Mouse (Mus musculus) hindbrain, embryonic 16.5 days (tissue): ENCODE measurements around the gene Atat1. TPM values are rescaled to one million over a fixed set of nuclear protein-coding genes. Genes with fewer than 3 reads are reported as not detected.
A peak's percentile ranks its signal among the peaks of the same experiment; 100 is the strongest.

Source experiments
- ATAC-seq: fragments of 200-750 bp; cut with Nextera tagmentation; 2 replicates; pipeline ENCODE4 v1.8.0; 2017; ENCODE audit warnings: moderate TSS enrichment, moderate library complexity
- H3K27ac ChIP-seq: fragments of 300-500 bp; sonication (generic); 2 replicates; pipeline ENCODE4 v1.5.1; 2014; ENCODE audit warnings: low read depth, mild to moderate bottlenecking, control low read depth, low read length, moderate library complexity
- H3K27me3 ChIP-seq: fragments of 300-500 bp; sonication (generic); replicated peaks from 2 replicates; pipeline ENCODE4 v1.6.1; 2014; ENCODE audit warnings: low read length; ENCODE audit not compliant: control insufficient read depth, insufficient read depth
- H3K36me3 ChIP-seq: fragments of 300-500 bp; sonication (generic); 2 replicates; pipeline ENCODE4 v1.6.1; 2014; ENCODE audit warnings: mild to moderate bottlenecking, low read length, moderate library complexity, mixed read lengths; ENCODE audit not compliant: control insufficient read depth, insufficient read depth
- H3K4me1 ChIP-seq: fragments of 300-500 bp; sonication (generic); 2 replicates; pipeline ENCODE4 v1.6.1; 2014; ENCODE audit warnings: low read depth, low read length; ENCODE audit not compliant: control insufficient read depth, insufficient read depth
- H3K4me2 ChIP-seq: fragments of 300-500 bp; sonication (generic); 2 replicates; pipeline ENCODE4 v1.6.1; 2014; ENCODE audit warnings: mild to moderate bottlenecking, low read length, control low read depth, moderate library complexity
- H3K4me3 ChIP-seq: fragments of 300-500 bp; sonication (generic); 2 replicates; pipeline ENCODE4 v1.5.1; 2014; ENCODE audit warnings: mild to moderate bottlenecking, low read length, control low read depth, moderate library complexity
- H3K9ac ChIP-seq: fragments of 300-500 bp; sonication (generic); 2 replicates; pipeline ENCODE4 v1.6.1; 2014; ENCODE audit warnings: low read depth, mild to moderate bottlenecking, control low read depth, low read length, moderate library complexity
- H3K9me3 ChIP-seq: fragments of 300-500 bp; sonication (generic); 2 replicates; pipeline ENCODE4 v1.6.1; 2014; ENCODE audit warnings: mild to moderate bottlenecking, low read length, moderate library complexity; ENCODE audit not compliant: control insufficient read depth
- WGBS: fragments of 180-500 bp; shearing (Covaris S2); extraction: QIAGEN DNeasy Blood & Tissue Kit; methylation state at CpG from one replicate; pipeline ENCODE4 v1.1.7; 2014; 5-methylcytosine and 5-hydroxymethylcytosine counted together
- polyA plus RNA-seq: library from polyadenylated mRNA; unstranded; fragments of >200 nt; fragmentation: Nextera tagmentation; extraction: Ambion mirVana; gene quantifications from 2 replicates; pipeline ENCODE4 v1.2.1, GENCODE M21; 2015

The Atat1 gene
- polyA plus RNA-seq, 1 experiment from 2014 or later: 287 TPM

- H3K27ac ChIP-seq: peak overlapping the region; percentile 60
- H3K9me3 ChIP-seq: no peaks in the 10 kb centered on the region
- no peaks in the 10 kb centered on the region for H3K27me3 ChIP-seq
- H3K36me3 ChIP-seq: peaks cover 4% of the 10 kb centered on the region
- peaks cover 50% of the 10 kb centered on the region for H3K4me1 ChIP-seq
- H3K4me3 ChIP-seq: peak overlapping the region; percentile 74
- WGBS: 5% methylated on average over 7 of the region's 7 CpGs
- no peak for ATAC-seq
- peak overlapping the region; percentile 95 for H3K9ac ChIP-seq
- H3K4me2 ChIP-seq: peak overlapping the region; percentile 95
Observed at GRCm38 (mm10) chr17:35869346-35870067, 40.4 kb downstream of the Atat1 start.

- Histone ChIP-seq H3K9ac (peak overlapping the region; percentile 95), H3K27me3 (no peaks in the 10 kb centered on the region), H3K27ac (peak overlapping the region; percentile 4; the same call in 1 of the 2 replicates), H3K36me3 (peaks cover 4% of the 10 kb centered on the region), H3K4me3 (peak overlapping the region; percentile 74), H3K9me3 (no peaks in the 10 kb centered on the region), H3K4me2 (peak overlapping the region; percentile 95), H3K4me1 (peaks cover 52% of the 10 kb centered on the region)
- no peak for ATAC-seq
- WGBS: 6% methylated on average over 6 of the region's 7 CpGs
Observed at GRCm38 (mm10) chr17:35868961-35869345, 40.9 kb downstream of the Atat1 start.

GRCm38 (mm10) chr17:35868165-35868820, 41.6 kb downstream of the Atat1 start:
- H3K4me2 ChIP-seq: peak overlapping the region; percentile 95
- WGBS: 22% methylated on average over 8 of the region's 17 CpGs
- H3K9me3 ChIP-seq: no peaks in the 10 kb centered on the region
- no peaks in the 10 kb centered on the region for H3K27me3 ChIP-seq
- peak overlapping the region; percentile 54 for H3K27ac ChIP-seq
- peak overlapping the region; percentile 74 for H3K4me3 ChIP-seq
- H3K4me1 ChIP-seq: peaks cover 48% of the 10 kb centered on the region
- H3K9ac ChIP-seq: peak overlapping the region; percentile 95
- H3K36me3 ChIP-seq: peaks cover 4% of the 10 kb centered on the region
- ATAC-seq: 0 out of 2 replicates have a peak, but pooled peaks have one; percentile 5

GRCm38 (mm10) chr17:35866911-35867890, 42.7 kb downstream of the Atat1 start:
- Histone ChIP-seq H3K36me3 (peaks cover 4% of the 10 kb centered on the region), H3K9ac (peak overlapping the region; percentile 95), H3K27me3 (no peaks in the 10 kb centered on the region), H3K4me1 (peaks cover 43% of the 10 kb centered on the region), H3K9me3 (no peaks in the 10 kb centered on the region), H3K4me2 (peak overlapping the region; percentile 95), H3K4me3 (peak overlapping the region; percentile 74), H3K27ac (peak overlapping the region; percentile 98)
- ATAC-seq: no peak
- 5% methylated on average over 26 of the region's 26 CpGs for WGBS

GRCm38 (mm10) chr17:35866281-35866831, 43.5 kb downstream of the Atat1 start:
- WGBS: under 1% methylated on average over 24 of the region's 38 CpGs
- H3K9ac ChIP-seq: peak overlapping the region; percentile 95
- H3K27me3 ChIP-seq: no peaks in the 10 kb centered on the region
- peak overlapping the region; percentile 98 for H3K27ac ChIP-seq
- peaks cover 3% of the 10 kb centered on the region for H3K36me3 ChIP-seq
- peaks cover 42% of the 10 kb centered on the region for H3K4me1 ChIP-seq
- peak overlapping the region; percentile 74 for H3K4me3 ChIP-seq
- peak; percentile 35 for ATAC-seq
- H3K9me3 ChIP-seq: no peaks in the 10 kb centered on the region
- H3K4me2 ChIP-seq: peak overlapping the region; percentile 95

- H3K27ac ChIP-seq: peak within 1 kb of the TSS; percentile 98
- H3K9me3 ChIP-seq: no peaks in the 10 kb centered on the region
- H3K4me2 ChIP-seq: peak within 1 kb of the TSS; percentile 95
- peak; percentile 56 for ATAC-seq
- peaks cover 38% of the 10 kb centered on the region for H3K4me1 ChIP-seq
- peak within 1 kb of the TSS; percentile 74 for H3K4me3 ChIP-seq
- H3K36me3 ChIP-seq: no peaks in the 10 kb centered on the region
- under 1% methylated on average over 47 of the region's 48 CpGs for WGBS
- H3K27me3 ChIP-seq: no peaks in the 10 kb centered on the region
- H3K9ac ChIP-seq: peak within 1 kb of the TSS; percentile 95
Observed at GRCm38 (mm10) chr17:35865481-35866280, 44.2 kb downstream of the Atat1 start, which contains the start of gene Ppp1r18. Ppp1r18 (plus strand) TSS chr17:35865593.

GRCm38 (mm10) chr17:35864832-35865353, 45.0 kb downstream of the Atat1 start:
- no peak for ATAC-seq
- Histone ChIP-seq H3K4me1 (peaks cover 30% of the 10 kb centered on the region), H3K9ac (peak overlapping the region; percentile 95), H3K27me3 (no peaks in the 10 kb centered on the region), H3K36me3 (no peaks in the 10 kb centered on the region), H3K4me3 (peak overlapping the region; percentile 74), H3K4me2 (peak overlapping the region; percentile 95), H3K9me3 (no peaks in the 10 kb centered on the region), H3K27ac (peak overlapping the region; percentile 98)
- 18% methylated on average over 10 of the region's 10 CpGs for WGBS
